Mouse (Mus musculus) left cerebral cortex, postnatal 4 days (tissue): Measurements from ENCODE around the gene Ppp1r12b. TPM values are rescaled to one million over a fixed set of nuclear protein-coding genes. Genes with fewer than 3 reads are reported as not detected.

Experiments
- DNase-seq: peaks from one replicate; pipeline ENCODE4 v3.0.0-alpha.2; 2022
- intact Hi-C: fragments of 180-260 bp; cut with DNase I; formaldehyde crosslinking; loops from one replicate; pipeline ENCODE4 v1.15.1; 2025
- total RNA-seq, 2 experiments: library from RNA; stranded (reverse); gene quantifications; 2 replicates each; pipeline ENCODE4 v1.2.3; 2021

Ppp1r12b gene
- total RNA-seq, 2 experiments from 2014 or later: 61.4 to 62.1 TPM

GRCm38 (mm10) chr1:134771353-134771752 is 184.4 kb downstream of the Ppp1r12b start:
- intact Hi-C loops: no loop called here
- no peak for DNase-seq

GRCm38 (mm10) chr1:134770312-134770711 is 185.4 kb downstream of the Ppp1r12b start:
- no peak for DNase-seq
- intact Hi-C loops: no loop called here

GRCm38 (mm10) chr1:134766448-134766847 is 189.3 kb downstream of the Ppp1r12b start:
- intact Hi-C loops: no loop called here
- DNase-seq: no peak

GRCm38 (mm10) chr1:134764831-134765458 is 190.8 kb downstream of the Ppp1r12b start:
- intact Hi-C loops: no loop called here
- no peak for DNase-seq

- intact Hi-C loops: no loop called here
These were observed 191.8 kb downstream of the Ppp1r12b start for GRCm38 (mm10) chr1:134763776-134764438.

GRCm38 (mm10) chr1:134763250-134763649 is 192.5 kb downstream of the Ppp1r12b start:
- intact Hi-C loops: no loop called here
- no peak for DNase-seq

More at GRCm38 (mm10) chr1:134763776-134764438, 191.8 kb downstream of the Ppp1r12b start:
- no peak for DNase-seq

GRCm38 (mm10) chr1:134761534-134761933 is 194.2 kb downstream of the Ppp1r12b start:
- intact Hi-C loops: no loop called here

GRCm38 (mm10) chr1:134760642-134761041 is 195.1 kb downstream of the Ppp1r12b start:
- DNase-seq: no peak
- intact Hi-C loops: no loop called here

More at GRCm38 (mm10) chr1:134761534-134761933, 194.2 kb downstream of the Ppp1r12b start:
- no peak for DNase-seq

GRCm38 (mm10) chr1:134759133-134759532 is 196.6 kb downstream of the Ppp1r12b start:
- no peak for DNase-seq
- intact Hi-C loops: no loop called here

GRCm38 (mm10) chr1:134757230-134757629 is 198.5 kb downstream of the Ppp1r12b start:
- no peak for DNase-seq

GRCm38 (mm10) chr1:134756190-134756873 is 199.4 kb downstream of the Ppp1r12b start:
- DNase-seq: peak; percentile 50
- intact Hi-C loops: no loop called here

More at GRCm38 (mm10) chr1:134757230-134757629, 198.5 kb downstream of the Ppp1r12b start:
- intact Hi-C loops: no loop called here

GRCm38 (mm10) chr1:134755548-134756189 is 200.1 kb downstream of the Ppp1r12b start:
- no peak for DNase-seq
- intact Hi-C loops: no loop called here

GRCm38 (mm10) chr1:134754818-134755217 is 200.9 kb downstream of the Ppp1r12b start:
- intact Hi-C loops: no loop called here
- DNase-seq: no peak

GRCm38 (mm10) chr1:134753751-134754630 is 201.8 kb downstream of the Ppp1r12b start:
- peak; percentile 57 for DNase-seq
- intact Hi-C loops: no loop called here

GRCm38 (mm10) chr1:134752447-134752846 is 203.3 kb downstream of the Ppp1r12b start:
- intact Hi-C loops: no loop called here
- no peak for DNase-seq

GRCm38 (mm10) chr1:134749889-134750288 is 205.9 kb downstream of the Ppp1r12b start:
- DNase-seq: peak; percentile 93
- intact Hi-C loops: no loop called here

- intact Hi-C loops: no loop called here
- DNase-seq: no peak
These were observed 208.2 kb downstream of the Ppp1r12b start for GRCm38 (mm10) chr1:134747236-134748174.

- intact Hi-C loops: no loop called here
- DNase-seq: no peak
These were observed 210.1 kb downstream of the Ppp1r12b start for GRCm38 (mm10) chr1:134745648-134746047.
